Mouse (Mus musculus) lung, adult 2 months (tissue): Measurements from ENCODE around the gene Htr1b. TPM values are rescaled to one million over a fixed set of nuclear protein-coding genes. Genes with fewer than 3 reads are reported as not detected.
A peak's percentile ranks its signal among the peaks of the same experiment; 100 is the strongest.

Experiments used
- DNase-seq: peaks from one replicate; pipeline ENCODE4 v3.0.0; 2022
- H3K4me1 ChIP-seq: fragments of 200-500 bp; 2 replicates; pipeline ENCODE4 v1.6.1; 2011; ENCODE audit warnings: low read length; ENCODE audit not compliant: control insufficient read depth, insufficient read depth
- H3K4me3 ChIP-seq: fragments of 200-500 bp; replicated peaks from 2 replicates; pipeline ENCODE3; 2011; ENCODE audit warnings: low read depth, mild to moderate bottlenecking, control low read depth, low read length; ENCODE audit errors: extremely low read depth
- CTCF ChIP-seq: fragments of 200-500 bp; IDR thresholded peaks from 2 replicates; pipeline ENCODE4 v1.5.1; 2011; ENCODE audit warnings: mild to moderate bottlenecking, low read length, control low read depth; ENCODE audit not compliant: insufficient read depth
- POLR2A ChIP-seq: fragments of 200-500 bp; IDR thresholded peaks from 2 replicates; pipeline ENCODE4 v1.6.1; 2011; ENCODE audit warnings: low read depth, mild to moderate bottlenecking, control low read depth, low read length, borderline replicate concordance; ENCODE audit errors: extremely low read depth
- WGBS: fragments of 180-500 bp; shearing (Covaris S2); methylation state at CpG from one replicate; pipeline ENCODE4 v1.1.7; 2018; 5-methylcytosine and 5-hydroxymethylcytosine counted together
- polyA plus RNA-seq: library from polyadenylated mRNA; depleted of rRNA; stranded (reverse); fragments of >200 nt; gene quantifications from 2 replicates; pipeline ENCODE4 v1.2.3, GENCODE M21; 2012; rRNA removed

Gene Htr1b
- polyA plus RNA-seq: 2.3 and 2.6 TPM in 2 replicates

- no peaks in the 10 kb centered on the region; the same call in 1 of the 2 replicates for H3K4me1 ChIP-seq
- under 1% methylated on average over 26 of the region's 26 CpGs for WGBS
- no peak for TF ChIP-seq CTCF
- TF ChIP-seq POLR2A: no peak
- DNase-seq: peak; percentile 25
- H3K4me3 ChIP-seq: peak within 1 kb of the TSS; percentile 38
Measured at GRCm38 (mm10) chr9:81633437-81633973, at the start of gene Htr1b. TSS of gene Htr1b (minus strand) at chr9:81633828.

DNA sequence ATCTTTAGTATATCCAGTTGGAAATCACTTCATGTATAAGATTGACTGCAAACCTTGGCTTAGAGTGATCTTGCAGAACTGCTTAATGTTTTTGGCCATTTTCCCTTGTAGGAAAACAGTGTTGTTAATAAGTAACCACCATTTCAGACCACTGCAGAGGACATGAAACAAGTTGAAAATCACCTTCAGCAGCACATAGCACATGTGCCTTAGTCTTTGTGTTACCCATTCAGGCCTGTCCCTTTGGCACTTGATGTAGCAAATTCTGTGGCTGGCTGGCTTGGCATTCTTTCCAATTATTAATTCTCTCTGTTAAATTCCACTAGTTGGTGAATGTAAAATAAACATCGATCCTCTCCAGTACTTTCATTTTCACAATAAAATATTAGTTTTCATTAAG lies 43.1 kb upstream of the Htr1b start:
- TF ChIP-seq CTCF (no peak), POLR2A (no peak)
- no peak for DNase-seq
- no peak overlapping the region for H3K4me3 ChIP-seq
- no peaks in the 10 kb centered on the region for H3K4me1 ChIP-seq
- WGBS: 95% methylated on average over 1 of the region's 1 CpGs

GRCm38 (mm10) chr9:81637486-81637885 lies 3.9 kb upstream of the Htr1b start:
- no peak overlapping the region for H3K4me3 ChIP-seq
- H3K4me1 ChIP-seq: no peaks in the 10 kb centered on the region
- TF ChIP-seq CTCF (no peak), POLR2A (no peak)
- no peak for DNase-seq
- 90% methylated on average over 1 of the region's 1 CpGs for WGBS

- TF ChIP-seq CTCF (no peak), POLR2A (no peak)
- 6% methylated on average over 8 of the region's 8 CpGs for WGBS
- Histone ChIP-seq H3K4me3 (no peak overlapping the region), H3K4me1 (no peaks in the 10 kb centered on the region; the same call in 1 of the 2 replicates)
- no peak for DNase-seq
Measured at GRCm38 (mm10) chr9:81635109-81635508, 1.5 kb upstream of the Htr1b start.

GRCm38 (mm10) chr9:81634163-81634562 lies 535 bp upstream of the Htr1b start:
- WGBS: under 1% methylated on average over 10 of the region's 10 CpGs
- no peaks in the 10 kb centered on the region; the same call in 1 of the 2 replicates for H3K4me1 ChIP-seq
- no peak for DNase-seq
- TF ChIP-seq CTCF: no peak
- no peak for TF ChIP-seq POLR2A
- no peak overlapping the region for H3K4me3 ChIP-seq

DNA sequence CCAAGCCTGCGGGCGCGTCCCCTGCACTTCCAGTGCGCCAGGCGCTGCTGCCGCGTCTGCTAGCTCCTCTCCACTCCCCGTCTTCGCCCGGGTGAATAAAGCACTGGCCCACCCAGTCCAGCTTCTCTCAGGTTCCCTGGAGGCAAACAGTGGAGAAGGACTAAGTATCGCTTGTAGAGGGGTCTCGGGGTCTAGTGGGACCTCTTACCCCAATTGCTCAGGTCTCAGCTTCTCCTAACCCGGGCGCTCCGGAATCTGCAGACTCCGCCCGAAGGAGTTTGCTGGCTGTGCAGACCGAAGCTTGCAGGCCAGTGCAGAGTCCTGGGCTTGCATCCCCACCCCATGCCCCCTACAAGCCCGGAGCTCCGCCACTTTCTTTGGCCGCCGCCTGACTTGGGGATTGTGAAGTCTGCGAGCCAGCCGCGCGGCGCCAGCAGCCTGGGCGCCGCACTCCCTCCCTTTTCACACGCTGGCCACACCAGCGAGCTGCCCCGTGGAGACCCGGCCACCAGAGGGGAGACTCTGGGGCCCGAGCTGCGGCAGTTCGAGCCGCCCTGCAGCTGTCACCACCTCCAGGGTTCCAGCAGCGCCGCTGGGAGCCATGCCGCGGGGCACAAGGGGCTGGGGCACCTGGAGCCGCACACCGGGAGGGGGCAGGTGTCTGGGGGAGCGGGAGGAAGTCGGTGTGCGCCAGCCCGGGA lies 742 bp downstream of the Htr1b start:
- 1% methylated on average over 47 of the region's 47 CpGs for WGBS
- Histone ChIP-seq H3K4me1 (no peaks in the 10 kb centered on the region; the same call in 1 of the 2 replicates), H3K4me3 (peak overlapping the region; percentile 24)
- DNase-seq: peak; percentile 14
- no peak for TF ChIP-seq CTCF
- TF ChIP-seq POLR2A: no peak

DNA sequence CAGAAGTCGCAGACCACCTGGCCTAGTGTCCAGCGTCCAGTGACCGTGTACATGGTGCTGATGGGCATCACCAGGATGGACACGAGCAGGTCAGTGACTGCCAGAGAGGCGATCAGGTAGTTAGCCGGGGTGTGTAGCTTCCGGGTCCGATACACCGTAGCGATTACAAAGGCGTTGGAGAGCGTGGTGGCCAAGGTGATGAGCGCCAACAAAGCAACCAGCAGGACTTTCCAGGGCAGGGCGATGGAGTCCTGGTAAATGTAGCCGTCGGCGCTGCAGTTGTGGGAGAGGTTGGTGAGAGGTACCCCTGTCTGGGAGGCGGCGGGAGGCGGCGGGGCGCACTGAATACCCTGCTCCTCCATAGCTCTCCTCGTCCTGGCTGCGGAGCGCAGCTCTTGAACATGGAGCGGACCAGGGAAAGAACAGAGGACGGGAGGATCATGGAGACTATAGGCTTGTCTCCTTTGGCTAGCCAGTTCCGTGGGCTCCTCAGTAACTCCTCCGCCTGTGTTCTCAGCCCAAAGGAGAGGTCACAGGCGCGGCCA lies 1.4 kb downstream of the Htr1b start:
- H3K4me1 ChIP-seq: no peaks in the 10 kb centered on the region; the same call in 1 of the 2 replicates
- H3K4me3 ChIP-seq: peak overlapping the region; percentile 51
- no peak for TF ChIP-seq CTCF
- no peak for TF ChIP-seq POLR2A
- DNase-seq: no peak
- WGBS: 3% methylated on average over 31 of the region's 31 CpGs

DNA sequence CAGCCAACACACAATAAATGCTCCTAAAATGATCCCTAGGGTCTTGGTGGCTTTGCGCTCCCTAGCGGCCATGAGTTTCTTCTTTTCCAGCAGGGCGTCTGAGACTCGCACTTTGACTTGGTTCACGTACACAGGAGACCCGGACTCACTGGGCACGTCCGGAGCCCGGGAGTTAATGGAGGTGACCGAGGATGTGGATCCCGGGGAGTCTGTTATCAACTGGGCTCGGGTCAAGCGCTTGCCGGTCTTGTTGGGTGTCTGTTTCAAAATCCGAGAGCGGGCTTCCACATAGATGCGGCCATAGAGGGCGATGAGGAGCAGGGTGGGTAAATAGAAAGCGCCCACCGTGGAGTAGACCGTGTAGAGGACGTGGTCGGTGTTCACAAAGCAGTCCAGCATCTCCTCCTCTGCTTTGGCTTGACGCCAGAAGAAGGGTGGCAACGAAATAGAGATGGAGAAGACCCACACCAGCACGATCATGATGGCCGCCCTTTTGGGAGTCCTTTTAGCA lies 2.0 kb downstream of the Htr1b start:
- Histone ChIP-seq H3K4me3 (peak overlapping the region; percentile 51), H3K4me1 (no peaks in the 10 kb centered on the region; the same call in 1 of the 2 replicates)
- DNase-seq: no peak
- TF ChIP-seq POLR2A (no peak), CTCF (no peak)
- 8% methylated on average over 27 of the region's 27 CpGs for WGBS

GRCm38 (mm10) chr9:81626899-81627606 lies 6.6 kb downstream of the Htr1b start:
- H3K4me1 ChIP-seq: no peaks in the 10 kb centered on the region; the same call in 1 of the 2 replicates
- peak; percentile 31 for DNase-seq
- WGBS: 34% methylated on average over 9 of the region's 9 CpGs
- peak; percentile 82 for TF ChIP-seq CTCF
- TF ChIP-seq POLR2A: no peak
- H3K4me3 ChIP-seq: no peak overlapping the region
